Mouse (Mus musculus) left cerebral cortex, adult 2 months (tissue): ENCODE data around the gene Medag. TPM values are rescaled to one million over a fixed set of nuclear protein-coding genes. Genes with fewer than 3 reads are reported as not detected.

Source experiments
- DNase-seq, 2 experiments: peaks; one replicate each; pipeline ENCODE4 v3.0.0; 2021 to 2022; ENCODE audit warnings: low spot score in 2 of 2, mixed read lengths in 1 of 2; ENCODE audit errors: extremely low spot score in 1 of 2
- H3K27ac ChIP-seq: fragments of 200-600 bp; 2 replicates; pipeline ENCODE4 v1.8.1; 2022
- H3K4me3 ChIP-seq: fragments of 200-600 bp; 2 replicates; pipeline ENCODE4 v1.8.1; 2022
- CTCF ChIP-seq: fragments of 200-600 bp; IDR thresholded peaks from 2 replicates; pipeline ENCODE4 v1.8.1; 2022; ENCODE audit warnings: antibody characterized with exemption, mild to moderate bottlenecking, moderate library complexity
- intact Hi-C: fragments of 180-260 bp; cut with DNase I; formaldehyde crosslinking; loops from one replicate; pipeline ENCODE4 v1.15.1; 2025
- total RNA-seq, 2 experiments: library from RNA; stranded (reverse); gene quantifications; 2 replicates each; pipeline ENCODE4 v1.2.3; 2021

The Medag gene
- total RNA-seq, 2 experiments from 2014 or later = 17.1 to 19.1 TPM

GRCm38 (mm10) chr5:149436541-149436940 is 25.0 kb downstream of the Medag start:
- TF ChIP-seq CTCF = no peak
- intact Hi-C loops = loop anchor here (1.0 kb wide), 1 partner anchor 46 kb away; no protein-coding TSS in a partner anchor
- DNase-seq = no peak
- Histone ChIP-seq H3K27ac (no peak overlapping the region), H3K4me3 (no peak overlapping the region)

- no peak overlapping the region for H3K4me3 ChIP-seq
- TF ChIP-seq CTCF = no peak
- H3K27ac ChIP-seq = no peak overlapping the region
- intact Hi-C loops = no loop called here
- DNase-seq = no peak
These were observed 25.6 kb downstream of the Medag start for GRCm38 (mm10) chr5:149437150-149437549.

- Histone ChIP-seq H3K27ac (peak within 1 kb of the TSS; percentile 79), H3K4me3 (peak within 1 kb of the TSS; percentile 48)
These were observed 28.1 kb downstream of the Medag start, which contains the start of gene Tex26 for GRCm38 (mm10) chr5:149439531-149440179. TSS of gene Tex26 (plus strand) at chr5:149439660.

GRCm38 (mm10) chr5:149440180-149440573 is 28.6 kb downstream of the Medag start:
- intact Hi-C loops = no loop called here
- peak; percentile 64 to 76 for DNase-seq
- TF ChIP-seq CTCF = no peak
- peak overlapping the region; percentile 48 for H3K4me3 ChIP-seq
- peak overlapping the region; percentile 79 for H3K27ac ChIP-seq

More at GRCm38 (mm10) chr5:149439531-149440179, 28.1 kb downstream of the Medag start, which contains the start of gene Tex26:
- TF ChIP-seq CTCF = no peak
- intact Hi-C loops = no loop called here
- peak; percentile 58 to 65 for DNase-seq

GRCm38 (mm10) chr5:149441646-149442276 is 30.2 kb downstream of the Medag start:
- no peak for TF ChIP-seq CTCF
- DNase-seq = no peak
- no peak overlapping the region for H3K27ac ChIP-seq
- no peak overlapping the region for H3K4me3 ChIP-seq
- intact Hi-C loops = no loop called here

- intact Hi-C loops = no loop called here
- no peak for TF ChIP-seq CTCF
These were observed 30.7 kb downstream of the Medag start for GRCm38 (mm10) chr5:149442277-149442660.

GRCm38 (mm10) chr5:149444451-149444850 is 32.9 kb downstream of the Medag start:
- H3K27ac ChIP-seq = no peak overlapping the region
- DNase-seq = no peak
- intact Hi-C loops = no loop called here
- H3K4me3 ChIP-seq = no peak overlapping the region
- no peak for TF ChIP-seq CTCF

More at GRCm38 (mm10) chr5:149442277-149442660, 30.7 kb downstream of the Medag start:
- no peak overlapping the region for H3K27ac ChIP-seq
- DNase-seq = no peak
- no peak overlapping the region for H3K4me3 ChIP-seq

GRCm38 (mm10) chr5:149446495-149446894 is 34.9 kb downstream of the Medag start:
- intact Hi-C loops = no loop called here
- H3K27ac ChIP-seq = no peak overlapping the region
- DNase-seq = no peak
- no peak overlapping the region for H3K4me3 ChIP-seq
- TF ChIP-seq CTCF = no peak

GRCm38 (mm10) chr5:149447733-149448132 is 36.2 kb downstream of the Medag start:
- intact Hi-C loops = no loop called here
- Histone ChIP-seq H3K27ac (no peak overlapping the region), H3K4me3 (no peak overlapping the region)
- TF ChIP-seq CTCF = peak; percentile 24
- no peak for DNase-seq

- no peak for DNase-seq
These were observed 37.9 kb downstream of the Medag start for GRCm38 (mm10) chr5:149449406-149449805.

GRCm38 (mm10) chr5:149451209-149451681 is 39.7 kb downstream of the Medag start:
- TF ChIP-seq CTCF = no peak
- Histone ChIP-seq H3K27ac (peak overlapping the region; percentile 76), H3K4me3 (no peak overlapping the region)
- intact Hi-C loops = no loop called here
- no peak for DNase-seq

More at GRCm38 (mm10) chr5:149449406-149449805, 37.9 kb downstream of the Medag start:
- no peak overlapping the region for H3K27ac ChIP-seq
- intact Hi-C loops = no loop called here
- no peak for TF ChIP-seq CTCF
- no peak overlapping the region for H3K4me3 ChIP-seq

- intact Hi-C loops = no loop called here
- DNase-seq = peak; percentile 55 to 76
- TF ChIP-seq CTCF = peak; percentile 84
- Histone ChIP-seq H3K4me3 (no peak overlapping the region), H3K27ac (no peak overlapping the region)
These were observed 42.7 kb downstream of the Medag start for GRCm38 (mm10) chr5:149454281-149454680.
